Mouse (Mus musculus): ENCODE data around the gene Slu7. TPM values are rescaled to one million over a fixed set of nuclear protein-coding genes. Genes with fewer than 3 reads are reported as not detected.

The Slu7 gene
- polyA plus RNA-seq, 1 experiment from 2014 or later: 46.2 TPM

DNA sequence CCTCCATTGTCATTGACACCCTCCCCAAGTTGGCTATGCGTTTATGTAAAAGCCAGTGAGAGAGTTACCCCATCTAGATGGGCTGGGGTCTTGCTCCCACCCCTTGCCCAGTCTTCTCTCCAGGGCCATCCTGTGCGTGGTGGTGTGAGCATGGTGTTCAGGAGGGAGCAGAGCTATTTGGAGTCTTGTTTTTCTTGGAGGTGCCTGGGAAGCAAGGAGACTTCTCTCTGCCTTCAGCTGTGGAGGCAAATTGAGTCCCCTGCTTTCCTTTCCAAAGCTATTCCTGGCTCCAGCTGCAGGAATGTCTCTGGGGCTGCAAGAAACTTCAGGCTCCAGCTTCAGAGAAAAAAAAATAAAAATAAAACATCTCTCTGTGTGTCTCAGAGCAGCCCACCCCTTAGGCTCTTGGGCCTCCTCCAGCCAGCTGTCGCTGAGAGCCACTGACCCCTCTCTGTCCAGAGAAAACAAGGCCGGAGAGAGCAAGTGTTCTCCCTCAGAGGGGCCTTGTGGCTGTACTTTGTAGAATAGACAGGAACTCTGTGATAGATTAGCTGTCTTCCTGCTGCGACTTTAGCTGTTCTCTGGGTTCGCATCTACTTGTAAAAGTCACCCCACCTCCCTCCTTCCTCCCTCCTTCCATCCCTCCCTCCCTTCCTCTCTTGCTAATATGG, 49.7 kb downstream of the Slu7 start:
- Histone ChIP-seq H3K36me3 (ENCODE audit: control insufficient read depth, insufficient read depth, low read length) (no peaks in the 10 kb centered on the region), H3K4me3 (ENCODE audit: low read depth, low read length) (no peak overlapping the region), H3K4me1 (ENCODE audit: control insufficient read depth, insufficient read depth, low read length) (peaks cover 44% of the 10 kb centered on the region), H3K4me2 (ENCODE audit: low read depth, low read length) (0 out of 2 replicates have a peak overlapping the region, but pooled peaks have one; percentile 10), H3K9ac (ENCODE audit: low read depth, low read length) (no peak overlapping the region; the same call in 1 of the 2 replicates), H3K27me3 (replicated peaks; ENCODE audit: control insufficient read depth, insufficient read depth, low read length) (no peaks in the 10 kb centered on the region), H3K9me3 (ENCODE audit: control insufficient read depth, low read length) (no peaks in the 10 kb centered on the region), H3K27ac (replicated peaks; ENCODE audit: low read depth, low read length) (peak overlapping the region; percentile 83)
- 21% methylated on average over 6 of the region's 6 CpGs for WGBS
- ATAC-seq (ENCODE audit: low read depth): peak; percentile 61; the same call in 1 of the 2 replicates
- peak; percentile 68 for DNase-seq (ENCODE audit: low spot score)

DNA sequence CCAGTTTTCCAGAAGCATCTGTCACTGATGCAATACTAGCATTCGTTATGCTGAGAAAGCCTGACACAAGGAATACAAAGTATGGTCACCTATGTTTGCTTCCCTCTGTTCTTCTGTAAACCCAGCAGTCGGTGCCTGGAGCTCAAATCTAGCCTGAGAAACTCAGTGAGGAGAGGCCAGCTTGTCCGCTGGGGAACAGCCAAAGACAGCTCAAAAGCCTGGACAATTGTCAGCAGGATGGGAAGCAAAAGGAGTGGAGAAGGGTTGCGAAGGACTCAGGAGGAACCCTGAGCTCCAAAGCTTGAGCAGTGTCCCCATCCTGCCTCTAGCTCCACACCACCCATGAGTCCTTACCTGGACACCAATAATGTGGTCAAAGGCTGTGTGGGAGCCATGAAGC, 50.5 kb downstream of the Slu7 start:
- no peaks in the 10 kb centered on the region for H3K36me3 ChIP-seq (ENCODE audit: control insufficient read depth, insufficient read depth, low read length)
- H3K4me2 ChIP-seq (ENCODE audit: low read depth, low read length): no peak overlapping the region
- H3K9ac ChIP-seq (ENCODE audit: low read depth, low read length): no peak overlapping the region
- H3K4me3 ChIP-seq (ENCODE audit: low read depth, low read length): no peak overlapping the region
- peaks cover 44% of the 10 kb centered on the region for H3K4me1 ChIP-seq (ENCODE audit: control insufficient read depth, insufficient read depth, low read length)
- no peak for DNase-seq (ENCODE audit: low spot score)
- no peaks in the 10 kb centered on the region for H3K9me3 ChIP-seq (ENCODE audit: control insufficient read depth, low read length)
- WGBS: 79% methylated on average over 4 of the region's 4 CpGs
- peak overlapping the region; percentile 83 for H3K27ac ChIP-seq (replicated peaks; ENCODE audit: low read depth, low read length)
- no peaks in the 10 kb centered on the region for H3K27me3 ChIP-seq (replicated peaks; ENCODE audit: control insufficient read depth, insufficient read depth, low read length)
- no peak for ATAC-seq (ENCODE audit: low read depth)

DNA sequence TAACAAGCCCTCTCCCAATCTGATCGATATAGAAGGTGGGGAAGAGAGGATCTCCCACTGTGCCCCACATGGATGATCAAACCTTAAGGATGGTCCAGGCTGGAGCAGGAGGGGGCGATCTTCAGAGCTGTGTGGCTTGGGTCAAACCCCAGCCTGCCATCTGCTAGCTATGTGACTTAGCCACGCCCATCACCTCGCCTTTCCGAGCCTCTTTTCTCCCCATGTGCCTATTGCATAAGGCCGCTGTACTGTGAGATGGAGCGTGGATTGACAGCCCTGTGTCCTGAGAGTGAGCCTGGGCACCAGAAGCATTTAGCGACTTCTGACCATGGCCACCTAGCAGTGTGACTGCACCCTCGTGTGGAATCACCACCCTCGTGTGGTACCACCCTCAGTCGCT, 51.1 kb downstream of the Slu7 start:
- DNase-seq (ENCODE audit: low spot score) (no peak), ATAC-seq (ENCODE audit: low read depth) (no peak)
- Histone ChIP-seq H3K9me3 (ENCODE audit: control insufficient read depth, low read length) (no peaks in the 10 kb centered on the region), H3K4me1 (ENCODE audit: control insufficient read depth, insufficient read depth, low read length) (peaks cover 42% of the 10 kb centered on the region), H3K27ac (replicated peaks; ENCODE audit: low read depth, low read length) (no peak overlapping the region), H3K4me2 (ENCODE audit: low read depth, low read length) (no peak overlapping the region), H3K9ac (ENCODE audit: low read depth, low read length) (no peak overlapping the region), H3K27me3 (replicated peaks; ENCODE audit: control insufficient read depth, insufficient read depth, low read length) (no peaks in the 10 kb centered on the region), H3K36me3 (ENCODE audit: control insufficient read depth, insufficient read depth, low read length) (no peaks in the 10 kb centered on the region), H3K4me3 (ENCODE audit: low read depth, low read length) (no peak overlapping the region)
- 44% methylated on average over 11 of the region's 11 CpGs for WGBS

DNA sequence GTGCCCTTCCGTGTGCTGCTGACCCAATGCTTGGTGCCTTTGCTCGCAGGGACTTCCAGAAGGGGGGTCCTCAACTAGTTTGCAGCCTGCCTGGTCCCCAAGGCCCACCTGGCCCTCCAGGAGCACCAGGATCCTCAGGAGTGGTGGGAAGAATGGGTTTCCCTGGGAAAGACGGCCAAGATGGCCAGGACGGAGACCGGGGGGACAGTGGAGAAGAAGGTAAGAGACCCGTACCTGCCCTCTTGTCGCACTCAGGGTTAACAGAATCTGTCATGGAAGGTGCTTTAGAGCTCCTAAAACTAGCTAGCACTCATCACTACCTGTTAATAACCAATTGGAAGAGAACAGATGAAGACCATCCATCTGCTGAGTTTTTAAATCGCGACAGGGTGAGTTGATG, 52.3 kb downstream of the Slu7 start:
- DNase-seq (ENCODE audit: low spot score) (no peak), ATAC-seq (ENCODE audit: low read depth) (no peak)

DNA sequence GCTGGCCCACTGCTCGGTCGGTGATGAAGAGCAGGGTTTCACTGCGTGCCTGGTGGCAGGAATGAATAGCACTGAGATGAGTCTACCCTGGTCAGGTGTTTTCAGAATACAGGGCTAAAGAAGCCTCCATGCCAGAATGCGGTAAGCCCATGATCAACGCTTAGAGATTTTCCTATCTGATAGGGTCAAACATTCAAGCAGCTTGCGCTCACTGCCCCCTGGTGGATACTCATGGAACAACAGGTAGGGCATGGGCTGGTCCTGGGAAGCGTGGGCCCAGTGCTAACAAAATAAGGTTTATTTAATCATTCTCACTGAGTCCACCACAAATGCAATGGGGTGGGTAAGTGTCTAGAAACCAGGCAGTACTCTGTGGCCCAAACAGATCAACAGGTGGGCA, 59.1 kb downstream of the Slu7 start:
- Histone ChIP-seq H3K4me2 (ENCODE audit: low read depth, low read length) (no peak overlapping the region), H3K9ac (ENCODE audit: low read depth, low read length) (no peak overlapping the region), H3K4me3 (ENCODE audit: low read depth, low read length) (no peak overlapping the region), H3K27ac (replicated peaks; ENCODE audit: low read depth, low read length) (no peak overlapping the region), H3K9me3 (ENCODE audit: control insufficient read depth, low read length) (no peaks in the 10 kb centered on the region), H3K27me3 (replicated peaks; ENCODE audit: control insufficient read depth, insufficient read depth, low read length) (no peaks in the 10 kb centered on the region), H3K36me3 (ENCODE audit: control insufficient read depth, insufficient read depth, low read length) (no peaks in the 10 kb centered on the region), H3K4me1 (ENCODE audit: control insufficient read depth, insufficient read depth, low read length) (no peaks in the 10 kb centered on the region)
- WGBS: 28% methylated on average over 7 of the region's 7 CpGs
- ATAC-seq (ENCODE audit: low read depth) (0 out of 2 replicates have a peak, but pooled peaks have one; percentile 30), DNase-seq (ENCODE audit: low spot score) (peak; percentile 51)

More for the DNA sequence above, 52.3 kb downstream of the Slu7 start:
- peaks cover 32% of the 10 kb centered on the region for H3K4me1 ChIP-seq (ENCODE audit: control insufficient read depth, insufficient read depth, low read length)
- H3K4me3 ChIP-seq (ENCODE audit: low read depth, low read length): no peak overlapping the region
- H3K27ac ChIP-seq (replicated peaks; ENCODE audit: low read depth, low read length): no peak overlapping the region
- H3K27me3 ChIP-seq (replicated peaks; ENCODE audit: control insufficient read depth, insufficient read depth, low read length): no peaks in the 10 kb centered on the region
- no peaks in the 10 kb centered on the region for H3K36me3 ChIP-seq (ENCODE audit: control insufficient read depth, insufficient read depth, low read length)
- no peak overlapping the region for H3K4me2 ChIP-seq (ENCODE audit: low read depth, low read length)
- 85% methylated on average over 9 of the region's 9 CpGs for WGBS
- H3K9me3 ChIP-seq (ENCODE audit: control insufficient read depth, low read length): no peaks in the 10 kb centered on the region
- no peak overlapping the region for H3K9ac ChIP-seq (ENCODE audit: low read depth, low read length)

DNA sequence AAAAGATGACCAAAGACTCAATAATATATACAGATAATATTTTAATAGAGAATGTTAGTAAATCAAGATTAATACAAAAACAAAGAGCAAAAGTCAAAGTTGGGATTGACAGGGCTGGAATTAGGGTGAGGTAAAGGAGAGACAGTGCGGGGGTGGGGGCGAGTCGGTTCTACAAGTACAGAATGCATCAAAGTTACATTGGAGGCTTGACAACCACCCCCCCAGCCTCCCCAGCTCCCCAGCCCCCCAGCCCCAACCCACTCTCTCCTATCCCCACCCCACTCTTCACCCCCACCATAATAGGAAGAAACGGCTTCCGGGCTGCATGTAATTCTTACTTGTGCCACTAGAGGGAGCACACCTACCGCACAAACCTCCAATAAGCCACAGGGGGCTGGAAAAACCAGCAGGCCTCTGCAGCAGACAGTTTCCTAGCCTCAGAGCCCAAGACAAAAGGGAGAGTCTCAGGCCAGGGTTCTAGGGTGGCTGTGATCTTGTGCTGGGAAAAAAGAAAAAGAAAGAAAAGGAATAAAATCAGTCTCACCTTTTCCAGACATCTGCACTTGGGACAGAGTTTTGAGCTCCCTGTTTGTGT, 60.4 kb downstream of the Slu7 start:
- Histone ChIP-seq H3K4me1 (ENCODE audit: control insufficient read depth, insufficient read depth, low read length) (no peaks in the 10 kb centered on the region), H3K4me2 (ENCODE audit: low read depth, low read length) (no peak overlapping the region), H3K9ac (ENCODE audit: low read depth, low read length) (no peak overlapping the region), H3K4me3 (ENCODE audit: low read depth, low read length) (no peak overlapping the region), H3K9me3 (ENCODE audit: control insufficient read depth, low read length) (0 out of 2 replicates have a peak, but pooled peaks cover 5% of the 10 kb centered on the region), H3K27me3 (replicated peaks; ENCODE audit: control insufficient read depth, insufficient read depth, low read length) (no peaks in the 10 kb centered on the region), H3K36me3 (ENCODE audit: control insufficient read depth, insufficient read depth, low read length) (no peaks in the 10 kb centered on the region), H3K27ac (replicated peaks; ENCODE audit: low read depth, low read length) (no peak overlapping the region)
- 13% methylated on average over 6 of the region's 6 CpGs for WGBS
- ATAC-seq (ENCODE audit: low read depth) (peak; percentile 81), DNase-seq (ENCODE audit: low spot score) (peak; percentile 82)

DNA sequence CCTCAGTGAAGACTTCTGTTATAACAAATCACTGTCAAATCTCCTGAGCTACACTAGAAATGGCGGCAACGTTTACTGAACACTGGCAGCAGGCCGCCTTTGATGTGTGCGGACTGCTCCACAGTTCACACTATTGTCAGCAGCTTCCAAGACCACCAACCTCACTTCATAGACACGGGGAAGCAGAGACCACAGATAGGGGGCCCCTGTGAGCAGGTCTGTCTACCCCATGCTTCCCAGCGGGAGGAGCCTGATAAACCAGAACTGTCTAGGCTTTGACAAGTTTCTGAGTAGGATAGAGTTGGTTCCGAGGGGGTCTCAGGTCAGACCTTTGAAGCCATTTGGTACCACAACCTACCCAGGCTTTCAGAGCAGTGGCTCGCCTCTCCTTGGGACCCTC, 61.5 kb downstream of the Slu7 start:
- DNase-seq (ENCODE audit: low spot score) (no peak), ATAC-seq (ENCODE audit: low read depth) (no peak)
- 45% methylated on average over 8 of the region's 8 CpGs for WGBS
- Histone ChIP-seq H3K27me3 (replicated peaks; ENCODE audit: control insufficient read depth, insufficient read depth, low read length) (no peaks in the 10 kb centered on the region), H3K4me1 (ENCODE audit: control insufficient read depth, insufficient read depth, low read length) (no peaks in the 10 kb centered on the region), H3K9me3 (ENCODE audit: control insufficient read depth, low read length) (0 out of 2 replicates have a peak, but pooled peaks cover 5% of the 10 kb centered on the region), H3K36me3 (ENCODE audit: control insufficient read depth, insufficient read depth, low read length) (no peaks in the 10 kb centered on the region), H3K9ac (ENCODE audit: low read depth, low read length) (no peak overlapping the region), H3K4me2 (ENCODE audit: low read depth, low read length) (no peak overlapping the region), H3K27ac (replicated peaks; ENCODE audit: low read depth, low read length) (no peak overlapping the region), H3K4me3 (ENCODE audit: low read depth, low read length) (no peak overlapping the region)

DNA sequence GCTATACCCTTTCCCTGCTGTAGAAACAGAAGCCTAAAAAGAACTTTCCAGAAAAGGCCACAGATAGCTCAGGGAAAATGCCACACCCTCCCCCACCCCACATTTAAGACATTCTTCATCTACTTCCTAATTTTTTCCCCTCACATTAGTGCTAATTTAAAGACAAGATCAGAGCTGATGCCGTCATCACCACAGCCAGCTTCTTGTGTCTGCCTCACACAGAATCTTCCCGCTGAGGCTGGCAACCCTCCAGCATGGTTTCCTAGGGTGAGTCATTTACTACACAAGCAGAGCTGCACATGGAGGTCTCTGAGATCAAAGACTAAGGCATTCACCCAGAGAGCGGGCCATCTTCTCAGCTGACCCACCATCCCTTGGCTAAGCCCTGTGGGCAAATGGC, 62.0 kb downstream of the Slu7 start:
- no peaks in the 10 kb centered on the region for H3K4me1 ChIP-seq (ENCODE audit: control insufficient read depth, insufficient read depth, low read length)
- 67% methylated on average over 3 of the region's 3 CpGs for WGBS
- H3K9me3 ChIP-seq (ENCODE audit: control insufficient read depth, low read length): 0 out of 2 replicates have a peak, but pooled peaks cover 5% of the 10 kb centered on the region
- H3K36me3 ChIP-seq (ENCODE audit: control insufficient read depth, insufficient read depth, low read length): no peaks in the 10 kb centered on the region
- no peak overlapping the region for H3K4me3 ChIP-seq (ENCODE audit: low read depth, low read length)
- no peak overlapping the region for H3K9ac ChIP-seq (ENCODE audit: low read depth, low read length)
- DNase-seq (ENCODE audit: low spot score) (peak; percentile 66), ATAC-seq (ENCODE audit: low read depth) (no peak)
- H3K27ac ChIP-seq (replicated peaks; ENCODE audit: low read depth, low read length): no peak overlapping the region
- no peak overlapping the region for H3K4me2 ChIP-seq (ENCODE audit: low read depth, low read length)
- no peaks in the 10 kb centered on the region for H3K27me3 ChIP-seq (replicated peaks; ENCODE audit: control insufficient read depth, insufficient read depth, low read length)

All from embryonic facial prominence, embryonic 14.5 days (tissue).